Mouse (Mus musculus) stomach, embryonic 16.5 days (tissue): Measurements from ENCODE around the gene Set. TPM values are rescaled to one million over a fixed set of nuclear protein-coding genes. Genes with fewer than 3 reads are reported as not detected.

Source experiments
- ATAC-seq: fragments of 200-750 bp; cut with Nextera tagmentation; 2 replicates; pipeline ENCODE4 v1.8.0; 2017; ENCODE audit warnings: moderate number of reproducible peaks, moderate TSS enrichment; ENCODE audit not compliant: insufficient read depth, low FRiP score
- H3K27ac ChIP-seq: fragments of 300-500 bp; sonication (generic); 2 replicates; pipeline ENCODE4 v1.5.1; 2014; ENCODE audit warnings: low read length
- H3K27me3 ChIP-seq: fragments of 300-500 bp; sonication (generic); 2 replicates; pipeline ENCODE4 v1.6.1; 2014; ENCODE audit warnings: low read length, control low read depth, mixed read lengths; ENCODE audit not compliant: control insufficient read depth, insufficient read depth
- H3K36me3 ChIP-seq: fragments of 300-500 bp; sonication (generic); 2 replicates; pipeline ENCODE4 v1.6.1; 2014; ENCODE audit warnings: low read length; ENCODE audit not compliant: control insufficient read depth, insufficient read depth
- H3K4me1 ChIP-seq: fragments of 300-500 bp; sonication (generic); 2 replicates; pipeline ENCODE4 v1.6.1; 2014; ENCODE audit warnings: low read length, control low read depth, mixed read lengths; ENCODE audit not compliant: control insufficient read depth, insufficient read depth
- H3K4me2 ChIP-seq: fragments of 300-500 bp; sonication (generic); 2 replicates; pipeline ENCODE4 v1.6.1; 2014; ENCODE audit warnings: low read depth, low read length, mixed read lengths
- H3K4me3 ChIP-seq: fragments of 300-500 bp; sonication (generic); replicated peaks from 2 replicates; pipeline ENCODE4 v1.5.1; 2014; ENCODE audit warnings: mild to moderate bottlenecking, low read length
- H3K9ac ChIP-seq: fragments of 300-500 bp; sonication (generic); 2 replicates; pipeline ENCODE4 v1.6.1; 2014; ENCODE audit warnings: low read length
- H3K9me3 ChIP-seq: fragments of 300-500 bp; sonication (generic); replicated peaks from 2 replicates; pipeline ENCODE4 v1.6.1; 2016; ENCODE audit warnings: low read length, control low read depth; ENCODE audit not compliant: control insufficient read depth
- WGBS: fragments of 180-500 bp; shearing (Covaris S2); extraction: QIAGEN DNeasy Blood & Tissue Kit; methylation state at CpG from one replicate; pipeline ENCODE4 v1.1.7; 2014; 5-methylcytosine and 5-hydroxymethylcytosine counted together
- polyA plus RNA-seq: library from polyadenylated mRNA; unstranded; fragments of >200 nt; fragmentation: Nextera tagmentation; extraction: Ambion mirVana; gene quantifications from 2 replicates; pipeline ENCODE4 v1.2.1, GENCODE M21; 2015

The Set gene
- polyA plus RNA-seq, 1 experiment from 2014 or later = 336 TPM

DNA sequence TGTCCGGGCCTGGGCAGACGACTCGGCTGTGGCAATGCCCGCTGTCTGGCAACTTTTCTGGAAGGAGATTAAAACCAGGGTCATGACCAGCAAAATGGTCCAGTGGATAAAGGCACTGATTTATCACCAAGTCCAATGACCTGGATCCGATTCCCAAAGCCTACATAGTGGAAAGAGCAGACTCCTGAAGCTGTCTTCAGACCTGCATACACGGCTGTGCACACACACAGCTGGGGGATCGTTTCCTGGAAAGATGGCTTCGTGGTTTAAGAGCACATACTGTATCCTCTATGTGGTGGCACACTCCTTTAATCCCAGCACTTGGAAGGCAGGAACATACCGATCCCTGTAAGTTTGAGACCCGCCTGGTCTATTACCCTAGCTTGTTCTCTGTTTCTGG lies 18.8 kb upstream of the Set start:
- WGBS = 91% methylated on average over 10 of the region's 10 CpGs

DNA sequence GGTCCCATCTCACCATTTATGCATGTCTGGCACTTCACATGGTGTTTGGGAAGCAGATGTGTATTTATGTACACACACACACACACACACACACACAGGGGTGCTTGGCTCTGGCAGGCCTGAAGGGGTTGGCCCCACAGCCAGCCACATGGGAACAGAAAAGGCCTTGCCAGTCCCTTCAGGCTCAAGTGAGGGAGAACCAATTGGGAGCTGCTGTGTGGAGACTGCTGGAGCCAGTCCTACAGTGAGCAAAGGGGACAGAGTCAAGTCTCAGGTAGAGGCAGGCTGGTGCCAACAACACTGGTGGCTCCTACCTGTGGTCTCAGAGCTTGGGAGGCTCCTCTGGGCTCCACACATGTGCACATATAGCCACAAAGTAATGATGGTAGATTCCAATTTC lies 17.5 kb upstream of the Set start:
- no peak overlapping the region for H3K4me2 ChIP-seq
- H3K4me1 ChIP-seq = no peaks in the 10 kb centered on the region
- no peak overlapping the region for H3K27ac ChIP-seq
- H3K27me3 ChIP-seq = no peaks in the 10 kb centered on the region
- H3K9ac ChIP-seq = no peak overlapping the region
- no peak for ATAC-seq
- no peak overlapping the region for H3K4me3 ChIP-seq
- no peaks in the 10 kb centered on the region for H3K9me3 ChIP-seq
- peaks cover 3% of the 10 kb centered on the region; the same call in 1 of the 2 replicates for H3K36me3 ChIP-seq

More for the DNA sequence above, 18.8 kb upstream of the Set start:
- no peak overlapping the region for H3K4me3 ChIP-seq
- no peak overlapping the region for H3K4me2 ChIP-seq
- H3K9me3 ChIP-seq = no peaks in the 10 kb centered on the region
- no peak overlapping the region for H3K9ac ChIP-seq
- H3K27me3 ChIP-seq = no peaks in the 10 kb centered on the region
- no peak for ATAC-seq
- peaks cover 3% of the 10 kb centered on the region; the same call in 1 of the 2 replicates for H3K36me3 ChIP-seq
- H3K27ac ChIP-seq = no peak overlapping the region
- no peaks in the 10 kb centered on the region for H3K4me1 ChIP-seq

DNA sequence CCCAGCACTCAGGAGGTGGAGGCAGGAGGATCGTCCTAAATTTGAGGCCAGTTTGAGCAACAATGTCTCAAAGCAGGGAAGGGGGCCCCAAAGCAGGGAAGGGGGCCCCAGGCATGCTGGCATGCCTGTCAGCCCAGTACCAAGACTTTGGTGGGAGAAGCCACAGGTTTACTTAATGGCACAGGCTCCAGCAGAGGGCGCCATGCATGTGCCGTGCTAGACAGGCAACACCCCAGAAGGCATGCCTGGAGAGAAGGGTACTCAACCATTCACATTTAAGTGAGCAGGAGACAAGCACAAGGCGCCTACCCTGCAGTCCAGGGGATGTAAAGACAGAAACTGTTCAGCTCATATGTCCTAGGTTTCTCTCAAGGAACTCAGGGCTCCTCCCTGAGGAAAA lies 14.7 kb upstream of the Set start:
- Histone ChIP-seq H3K4me3 (no peak overlapping the region), H3K36me3 (no peaks in the 10 kb centered on the region), H3K4me2 (no peak overlapping the region), H3K27me3 (no peaks in the 10 kb centered on the region), H3K9ac (no peak overlapping the region), H3K27ac (no peak overlapping the region), H3K4me1 (no peaks in the 10 kb centered on the region), H3K9me3 (no peaks in the 10 kb centered on the region)
- 9% methylated on average over 4 of the region's 4 CpGs for WGBS
- ATAC-seq = peak; percentile 70

- 84% methylated on average over 5 of the region's 5 CpGs for WGBS
Measured at GRCm38 (mm10) chr2:30044550-30044949, 12.6 kb upstream of the Set start.

DNA sequence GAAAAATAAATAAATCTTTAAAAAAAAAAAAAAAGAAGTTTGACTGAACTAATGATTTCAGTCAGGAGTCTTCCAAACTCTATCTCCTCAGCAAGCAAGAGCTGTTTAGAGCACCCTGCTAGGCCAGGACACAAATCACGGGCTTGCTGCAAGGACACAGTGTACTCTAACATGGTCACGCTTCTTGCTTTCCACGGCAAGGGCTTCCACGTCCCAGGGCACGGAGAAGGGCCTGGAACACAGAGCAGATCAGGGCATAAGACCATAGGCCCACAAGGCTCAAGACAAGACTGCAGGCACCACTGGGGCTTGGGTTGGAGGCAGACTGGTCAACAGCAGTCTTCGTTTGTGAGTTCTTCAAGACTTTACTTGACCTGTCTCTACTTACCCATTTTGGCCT lies 10.1 kb upstream of the Set start:
- H3K36me3 ChIP-seq = no peaks in the 10 kb centered on the region
- H3K4me2 ChIP-seq = no peak overlapping the region
- no peak overlapping the region for H3K9ac ChIP-seq
- no peaks in the 10 kb centered on the region for H3K9me3 ChIP-seq
- H3K4me3 ChIP-seq = no peak overlapping the region
- 0 out of 2 replicates have a peak, but pooled peaks cover 7% of the 10 kb centered on the region for H3K4me1 ChIP-seq
- WGBS = 92% methylated on average over 6 of the region's 6 CpGs
- no peak overlapping the region for H3K27ac ChIP-seq
- no peaks in the 10 kb centered on the region for H3K27me3 ChIP-seq
- ATAC-seq = no peak

More at GRCm38 (mm10) chr2:30044550-30044949, 12.6 kb upstream of the Set start:
- H3K4me1 ChIP-seq = 0 out of 2 replicates have a peak, but pooled peaks cover 7% of the 10 kb centered on the region
- H3K27me3 ChIP-seq = no peaks in the 10 kb centered on the region
- H3K9me3 ChIP-seq = no peaks in the 10 kb centered on the region
- no peak overlapping the region for H3K4me2 ChIP-seq
- H3K9ac ChIP-seq = no peak overlapping the region
- no peak for ATAC-seq
- H3K27ac ChIP-seq = no peak overlapping the region
- H3K36me3 ChIP-seq = no peaks in the 10 kb centered on the region
- H3K4me3 ChIP-seq = no peak overlapping the region

GRCm38 (mm10) chr2:30048101-30048501 lies 9.1 kb upstream of the Set start:
- no peaks in the 10 kb centered on the region for H3K27me3 ChIP-seq
- 0 out of 2 replicates have a peak, but pooled peaks cover 7% of the 10 kb centered on the region for H3K4me1 ChIP-seq
- H3K9ac ChIP-seq = peak overlapping the region; percentile 82
- no peak for ATAC-seq
- peak overlapping the region; percentile 95 for H3K27ac ChIP-seq
- H3K4me2 ChIP-seq = peak overlapping the region; percentile 61
- H3K9me3 ChIP-seq = no peaks in the 10 kb centered on the region
- 51% methylated on average over 11 of the region's 11 CpGs for WGBS
- H3K4me3 ChIP-seq = peak overlapping the region; percentile 73
- no peaks in the 10 kb centered on the region for H3K36me3 ChIP-seq

DNA sequence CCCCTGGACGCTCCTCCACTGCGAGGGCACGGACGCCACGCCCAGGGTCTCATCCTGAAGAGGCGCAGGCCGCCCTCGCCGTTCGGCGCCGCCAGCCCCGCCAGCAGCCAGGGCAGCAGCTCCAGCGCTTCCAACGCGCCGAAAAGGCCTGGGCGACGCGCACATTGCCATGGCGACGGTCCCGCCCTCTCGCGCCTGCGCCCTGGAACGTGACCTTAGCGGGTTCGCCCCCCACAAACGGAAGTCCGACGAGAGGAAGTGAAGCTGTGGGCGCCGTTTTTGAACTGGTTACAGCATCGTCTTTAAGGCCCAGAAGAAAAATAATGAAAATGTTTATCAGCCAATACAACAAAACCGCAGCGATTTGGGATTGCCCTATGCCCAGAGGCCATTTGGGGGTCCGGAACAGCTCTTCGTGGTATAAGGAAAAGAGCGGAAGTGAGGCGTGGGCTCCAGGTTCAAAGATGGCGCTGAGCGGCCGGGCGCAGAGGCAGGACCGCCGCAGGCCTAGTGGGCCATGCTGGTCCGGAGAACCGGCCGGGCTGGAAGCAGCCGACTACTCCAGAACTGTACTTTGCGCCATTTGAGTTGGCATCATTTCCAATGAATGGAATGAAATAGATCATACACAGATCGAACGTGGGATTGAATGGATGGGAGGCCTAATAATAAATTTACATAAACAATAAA lies 8.3 kb upstream of the Set start, which contains the start of gene Wdr34:
TSS of gene Wdr34 (minus strand) at position 183 of the 690 bp plus-strand sequence.
- Histone ChIP-seq H3K4me3 (peak within 1 kb of the TSS; percentile 73), H3K27me3 (no peaks in the 10 kb centered on the region), H3K9me3 (no peaks in the 10 kb centered on the region), H3K4me2 (peak within 1 kb of the TSS; percentile 61), H3K9ac (peak within 1 kb of the TSS; percentile 82), H3K4me1 (0 out of 2 replicates have a peak, but pooled peaks cover 7% of the 10 kb centered on the region), H3K27ac (peak within 1 kb of the TSS; percentile 95), H3K36me3 (no peaks in the 10 kb centered on the region)
- WGBS = under 1% methylated on average over 54 of the region's 54 CpGs
- ATAC-seq = peak; percentile 97

GRCm38 (mm10) chr2:30049831-30050230 lies 7.3 kb upstream of the Set start:
- no peaks in the 10 kb centered on the region for H3K27me3 ChIP-seq
- H3K9me3 ChIP-seq = no peaks in the 10 kb centered on the region
- WGBS = 78% methylated on average over 3 of the region's 3 CpGs
- no peaks in the 10 kb centered on the region for H3K36me3 ChIP-seq
- no peak overlapping the region for H3K4me3 ChIP-seq
- no peak overlapping the region for H3K4me2 ChIP-seq
- no peak for ATAC-seq
- H3K27ac ChIP-seq = no peak overlapping the region
- no peak overlapping the region for H3K9ac ChIP-seq
- H3K4me1 ChIP-seq = 0 out of 2 replicates have a peak, but pooled peaks cover 7% of the 10 kb centered on the region

- Histone ChIP-seq H3K27ac (no peak overlapping the region), H3K4me1 (0 out of 2 replicates have a peak, but pooled peaks cover 7% of the 10 kb centered on the region), H3K9ac (no peak overlapping the region), H3K4me2 (no peak overlapping the region), H3K27me3 (no peaks in the 10 kb centered on the region), H3K36me3 (no peaks in the 10 kb centered on the region), H3K9me3 (no peaks in the 10 kb centered on the region), H3K4me3 (no peak overlapping the region)
- no peak for ATAC-seq
- 37% methylated on average over 6 of the region's 6 CpGs for WGBS
Measured at GRCm38 (mm10) chr2:30051992-30052761, 5.0 kb upstream of the Set start.
